Comparison of ENCODE assay signal across 8 mouse cellular contexts in the genomic region with DNA sequence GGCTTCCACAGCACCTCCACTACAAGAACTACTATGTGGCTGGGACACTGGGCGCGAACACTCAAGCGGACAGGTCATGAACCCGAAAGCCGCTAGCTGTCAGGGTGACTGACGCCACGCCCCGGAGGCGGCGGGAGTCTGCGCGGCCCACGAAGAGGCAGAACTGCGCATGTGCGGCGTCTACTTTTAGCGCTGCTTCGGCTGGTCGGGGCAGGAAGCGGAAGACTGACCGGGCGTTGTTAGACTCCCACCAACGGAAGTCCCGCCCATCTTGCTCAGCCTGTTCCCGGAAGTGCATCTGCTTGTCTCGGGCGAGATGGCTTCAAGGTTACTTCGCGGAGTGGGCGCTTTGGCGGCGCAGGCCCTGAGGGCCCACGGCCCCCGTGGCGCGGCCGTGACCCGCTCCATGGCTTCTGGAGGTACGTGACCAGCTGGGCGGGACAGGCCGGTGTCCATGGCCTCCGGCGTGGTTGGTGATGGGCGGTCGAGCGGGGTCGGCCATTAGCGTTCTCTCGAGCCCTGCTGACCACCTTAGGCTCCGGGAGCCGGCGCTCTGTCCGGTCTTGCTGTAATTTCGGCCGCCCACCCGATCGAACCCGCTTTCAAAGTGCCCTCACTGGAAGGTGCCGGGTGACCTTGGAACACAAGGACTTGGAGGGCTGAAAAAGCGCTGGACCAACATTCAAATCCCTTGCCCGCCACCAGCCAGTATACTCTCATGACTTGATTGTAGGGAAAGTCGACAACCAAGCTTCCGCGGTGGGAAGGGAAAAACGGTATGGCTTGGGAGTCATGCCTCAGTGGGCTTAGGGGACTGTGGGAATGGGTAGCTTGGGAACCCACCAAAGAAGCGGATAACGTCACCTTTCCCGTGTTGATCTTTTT. TPM values are rescaled to one million over a fixed set of nuclear protein-coding genes. Genes with fewer than 3 reads are reported as not detected.
DNase-seq lines count a peak whose midpoint lies in the region; ATAC-seq lines count a peak whose summit lies in the region.

A gene (plus strand): TSS at position 179 of the 885 bp plus-strand sequence.

- peak; percentile 98 for ATAC-seq in CD4-positive, CD25-positive, alpha-beta regulatory T cell, adult 4 months
- ATAC-seq in heart, embryonic 14.5 days (ENCODE audit: insufficient number of reproducible peaks, insufficient read depth, low FRiP score, low read depth), result peak; percentile 94
- peak; percentile 95 for ATAC-seq in liver, embryonic 13.5 days (ENCODE audit: low read depth)
- peak; percentile 98 for ATAC-seq in stomach, embryonic 16.5 days (ENCODE audit: insufficient read depth, low FRiP score)

- DNase-seq in c-Kit-negative CD71-positive TER-119-positive erythroid progenitor cells, embryonic 14.5 days (ENCODE audit: low read depth, low spot score), result peak; percentile 99
- peak; percentile 96 for DNase-seq in fibroblast of lung, adult 2 months (ENCODE audit: low read depth)
- DNase-seq in kidney, postnatal 14 days, result peak; percentile 98
- peak; percentile 99 for DNase-seq in liver, embryonic 13.5 days
- DNase-seq in neural tube, embryonic 10.5 days (ENCODE audit: extremely low spot score, low spot score), result peak; percentile 98

- H3K27me3 ChIP-seq in heart, embryonic 14.5 days (ENCODE audit: control insufficient read depth, insufficient read depth, low read length), result no peaks in the 10 kb centered on the region
- H3K27me3 ChIP-seq in liver, embryonic 13.5 days, result no peaks in the 10 kb centered on the region
- H3K27me3 ChIP-seq in stomach, embryonic 16.5 days (ENCODE audit: control insufficient read depth, insufficient read depth, low read length), result no peaks in the 10 kb centered on the region

- no peaks in the 10 kb centered on the region for H3K9me3 ChIP-seq in heart, embryonic 14.5 days (ENCODE audit: control insufficient read depth, low read length)
- no peaks in the 10 kb centered on the region for H3K9me3 ChIP-seq in liver, embryonic 13.5 days (replicated peaks)
- H3K9me3 ChIP-seq in stomach, embryonic 16.5 days (replicated peaks; ENCODE audit: control insufficient read depth, low read length), result no peaks in the 10 kb centered on the region

- H3K27ac ChIP-seq in heart, embryonic 14.5 days (replicated peaks in 1 of 2; ENCODE audit: control insufficient read depth in 1 of 2, insufficient read depth in 1 of 2, low read depth in 2 of 2, low read length in 2 of 2), result peak within 1 kb of the TSS; percentile 73 to 76
- H3K27ac ChIP-seq in liver, embryonic 13.5 days, result peak within 1 kb of the TSS; percentile 58
- peak within 1 kb of the TSS; percentile 53 for H3K27ac ChIP-seq in stomach, embryonic 16.5 days (ENCODE audit: low read length)

- H3K9ac ChIP-seq in heart, embryonic 14.5 days (ENCODE audit: low read length), result peak within 1 kb of the TSS; percentile 91
- peak within 1 kb of the TSS; percentile 90 for H3K9ac ChIP-seq in liver, embryonic 13.5 days
- H3K9ac ChIP-seq in stomach, embryonic 16.5 days (ENCODE audit: low read length), result peak within 1 kb of the TSS; percentile 95

- H3K4me3 ChIP-seq in heart, embryonic 14.5 days (ENCODE audit: control insufficient read depth in 1 of 2, insufficient read depth in 1 of 2, low read depth in 1 of 2, low read length in 2 of 2), result peak within 1 kb of the TSS; percentile 71 to 79
- H3K4me3 ChIP-seq in liver, embryonic 13.5 days (replicated peaks), result peak within 1 kb of the TSS; percentile 90
- peak within 1 kb of the TSS; percentile 88 for H3K4me3 ChIP-seq in stomach, embryonic 16.5 days (replicated peaks; ENCODE audit: low read length)

- peaks cover 30% of the 10 kb centered on the region for H3K36me3 ChIP-seq in heart, embryonic 14.5 days (ENCODE audit: control insufficient read depth, insufficient read depth, low read length)
- H3K36me3 ChIP-seq in liver, embryonic 13.5 days, result peaks cover 25% of the 10 kb centered on the region
- no peaks in the 10 kb centered on the region; the same call in 1 of the 2 replicates for H3K36me3 ChIP-seq in stomach, embryonic 16.5 days (ENCODE audit: control insufficient read depth, insufficient read depth, low read length)

- peaks cover 3 to 9% of the 10 kb centered on the region in 2 experiments; a peak in 2 of 4 replicates for H3K4me1 ChIP-seq in heart, embryonic 14.5 days (ENCODE audit: control insufficient read depth in 2 of 2, insufficient read depth in 2 of 2, low read length in 2 of 2)
- H3K4me1 ChIP-seq in liver, embryonic 13.5 days (replicated peaks), result peaks cover 18% of the 10 kb centered on the region
- no peaks in the 10 kb centered on the region for H3K4me1 ChIP-seq in stomach, embryonic 16.5 days (ENCODE audit: control insufficient read depth, insufficient read depth, low read length)

- whole genome bisulfite sequencing in heart, embryonic 14.5 days, result under 1% methylated on average over 64 of the region's 68 CpGs
- WGBS in liver, embryonic 13.5 days (ENCODE audit: insufficient replicate concordance), result under 1% methylated on average over 68 of the region's 68 CpGs
- WGBS in stomach, embryonic 16.5 days, result 1% methylated on average over 68 of the region's 68 CpGs

- peak within 1 kb of the TSS; percentile 88 for H3K4me2 ChIP-seq in heart, embryonic 14.5 days (ENCODE audit: low read length)
- H3K4me2 ChIP-seq in liver, embryonic 13.5 days, result peak within 1 kb of the TSS; percentile 85
- H3K4me2 ChIP-seq in stomach, embryonic 16.5 days (ENCODE audit: low read depth, low read length), result peak within 1 kb of the TSS; percentile 91

RNA-seq across cellular contexts. Expression of the gene that starts here (rescaled TPM):
- 100 to 1,000 TPM; 191 to 317 TPM for polyA plus RNA-seq in CD4-positive, CD25-positive, alpha-beta regulatory T cell, adult 4 months (2017; shearing (Covaris generic))
- polyA plus RNA-seq in heart, embryonic 14.5 days (2014; fragmentation: Nextera tagmentation; extraction: Ambion mirVana), result 1,570 and 1,612 TPM in 2 replicates
- polyA plus RNA-seq in liver, embryonic 13.5 days (2015; fragmentation: Nextera tagmentation; extraction: Ambion mirVana), result 499 and 526 TPM in 2 replicates
- polyA plus RNA-seq in stomach, embryonic 16.5 days (2015; fragmentation: Nextera tagmentation; extraction: Ambion mirVana), result 591 and 640 TPM in 2 replicates

Comparison
In these comparisons a context has a peak if more than half of its experiments do, and no peak if none do; other contexts are left out.
1. Peak in every context shown above with its lines: DNase-seq, ATAC-seq, H3K4me3 ChIP-seq and H3K27ac ChIP-seq.